Mouse (Mus musculus) adipocyte (in vitro differentiated cells): ENCODE measurements at regions not wholly inside any gene's neighbourhood (a gene's known extent, or its start where the extent isn't known, plus 50 kb on each side); places are given as distances from the start of the nearest gene placed in this dataset.

Experiments used
- DNase-seq: peaks from one replicate; pipeline ENCODE4 v3.0.0-alpha.2; 2016; ENCODE audit warnings: low spot score

- DNase-seq: peak; percentile 2
Observed at GRCm38 (mm10) chrX:111052943-111053342, 57.3 kb upstream of the Cylc1 start.
